Mouse (Mus musculus) olfactory bulb, adult 2 months (tissue): ENCODE measurements around the gene Plekhg5. TPM values are rescaled to one million over a fixed set of nuclear protein-coding genes. Genes with fewer than 3 reads are reported as not detected.

Experiments
- H3K27ac ChIP-seq: fragments of 200-500 bp; 2 replicates; pipeline ENCODE4 v1.5.1; 2012; ENCODE audit warnings: low read depth, low read length; ENCODE audit not compliant: insufficient read depth
- H3K4me1 ChIP-seq: fragments of 200-500 bp; 2 replicates; pipeline ENCODE4 v1.6.1; 2012; ENCODE audit warnings: low read length; ENCODE audit not compliant: control insufficient read depth, insufficient read depth
- H3K4me3 ChIP-seq: fragments of 200-500 bp; 2 replicates; pipeline ENCODE4 v1.5.1; 2012; ENCODE audit warnings: mild to moderate bottlenecking, low read depth, low read length, moderate library complexity; ENCODE audit not compliant: insufficient read depth
- CTCF ChIP-seq: fragments of 200-500 bp; IDR thresholded peaks from 2 replicates; pipeline ENCODE4 v1.5.1; 2012; ENCODE audit warnings: low read depth, mild to moderate bottlenecking, low read length, moderate library complexity; ENCODE audit not compliant: insufficient read depth
- POLR2A ChIP-seq: fragments of 200-500 bp; IDR thresholded peaks from 2 replicates; pipeline ENCODE4 v1.6.1; 2012; ENCODE audit warnings: mild to moderate bottlenecking, low read depth, low read length, moderate library complexity; ENCODE audit not compliant: insufficient read depth
- WGBS: fragments of 180-500 bp; shearing (Covaris S2); methylation state at CpG from one replicate; pipeline ENCODE4 v1.1.7; 2018; 5-methylcytosine and 5-hydroxymethylcytosine counted together
- polyA plus RNA-seq: library from polyadenylated mRNA; stranded (reverse); fragments of >200 nt; gene quantifications from 2 replicates; pipeline ENCODE4 v1.2.4, GENCODE M21; 2012; ENCODE audit warnings: low replicate concordance; ENCODE audit not compliant: missing spikeins, insufficient read depth, insufficient read length

The Plekhg5 gene
- polyA plus RNA-seq, 1 experiment: not detected

- WGBS: 58% methylated on average over 7 of the region's 7 CpGs
Measured at GRCm38 (mm10) chr4:152079931-152080330, 7.6 kb downstream of the Plekhg5 start.

DNA sequence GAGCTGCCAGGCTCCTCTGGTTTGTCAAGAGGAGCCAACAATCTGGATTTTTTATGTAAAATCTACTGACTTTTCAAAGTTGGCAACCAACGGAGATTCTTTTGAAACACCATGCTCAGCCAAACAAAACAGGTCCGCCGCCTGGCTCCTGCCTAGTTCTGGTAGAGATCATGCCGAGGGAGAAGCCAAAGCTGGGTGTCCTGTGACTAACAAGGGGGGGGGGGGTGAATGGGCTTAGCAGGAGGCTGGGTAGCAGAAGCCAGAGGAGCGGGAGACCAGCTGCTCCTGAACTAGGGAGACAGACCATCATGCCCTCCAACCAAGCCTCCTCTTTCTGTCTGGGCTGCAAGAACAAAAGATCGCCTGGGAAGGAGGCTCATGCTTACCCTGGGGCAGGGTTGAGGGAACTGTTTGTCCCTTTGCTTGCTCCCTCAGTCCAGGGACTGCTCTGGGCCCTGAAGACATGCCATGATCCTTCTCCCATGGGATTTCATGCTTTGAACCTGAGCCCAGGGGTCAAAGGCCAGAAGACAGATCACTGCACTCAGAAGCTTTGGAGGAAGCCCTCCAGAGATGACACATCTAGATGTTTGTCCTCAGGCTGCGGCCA is 11.4 kb downstream of the Plekhg5 start:
- Histone ChIP-seq H3K4me3 (no peak overlapping the region), H3K4me1 (peaks cover 27% of the 10 kb centered on the region), H3K27ac (no peak overlapping the region)
- 57% methylated on average over 7 of the region's 7 CpGs for WGBS
- TF ChIP-seq CTCF (no peak), POLR2A (no peak)

More at GRCm38 (mm10) chr4:152079931-152080330, 7.6 kb downstream of the Plekhg5 start:
- TF ChIP-seq CTCF (no peak), POLR2A (no peak)
- H3K27ac ChIP-seq: no peak overlapping the region
- peaks cover 20% of the 10 kb centered on the region for H3K4me1 ChIP-seq
- H3K4me3 ChIP-seq: no peak overlapping the region

DNA sequence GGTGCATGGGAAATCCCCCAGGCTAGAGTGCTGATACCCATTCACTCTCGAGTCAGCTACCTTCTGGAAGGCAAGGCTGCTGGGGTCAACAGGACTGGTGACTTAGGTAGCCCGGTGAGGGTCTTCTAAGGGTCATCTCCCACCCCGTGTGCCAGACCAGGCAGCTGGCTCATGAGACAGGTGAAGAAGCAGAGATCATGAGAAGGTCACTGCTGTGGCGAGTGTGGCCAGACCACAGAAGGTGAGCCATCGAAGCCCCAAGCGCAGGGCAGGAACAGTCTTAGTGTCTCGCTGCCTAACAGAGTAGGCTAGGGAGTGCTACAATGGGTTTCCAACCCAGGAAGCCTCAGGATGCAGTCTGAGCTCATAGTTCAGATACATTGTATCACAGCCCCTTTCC is 12.3 kb downstream of the Plekhg5 start:
- Histone ChIP-seq H3K4me1 (peaks cover 30% of the 10 kb centered on the region), H3K4me3 (no peak overlapping the region), H3K27ac (no peak overlapping the region)
- TF ChIP-seq CTCF (no peak), POLR2A (no peak)
- WGBS: 96% methylated on average over 7 of the region's 7 CpGs

DNA sequence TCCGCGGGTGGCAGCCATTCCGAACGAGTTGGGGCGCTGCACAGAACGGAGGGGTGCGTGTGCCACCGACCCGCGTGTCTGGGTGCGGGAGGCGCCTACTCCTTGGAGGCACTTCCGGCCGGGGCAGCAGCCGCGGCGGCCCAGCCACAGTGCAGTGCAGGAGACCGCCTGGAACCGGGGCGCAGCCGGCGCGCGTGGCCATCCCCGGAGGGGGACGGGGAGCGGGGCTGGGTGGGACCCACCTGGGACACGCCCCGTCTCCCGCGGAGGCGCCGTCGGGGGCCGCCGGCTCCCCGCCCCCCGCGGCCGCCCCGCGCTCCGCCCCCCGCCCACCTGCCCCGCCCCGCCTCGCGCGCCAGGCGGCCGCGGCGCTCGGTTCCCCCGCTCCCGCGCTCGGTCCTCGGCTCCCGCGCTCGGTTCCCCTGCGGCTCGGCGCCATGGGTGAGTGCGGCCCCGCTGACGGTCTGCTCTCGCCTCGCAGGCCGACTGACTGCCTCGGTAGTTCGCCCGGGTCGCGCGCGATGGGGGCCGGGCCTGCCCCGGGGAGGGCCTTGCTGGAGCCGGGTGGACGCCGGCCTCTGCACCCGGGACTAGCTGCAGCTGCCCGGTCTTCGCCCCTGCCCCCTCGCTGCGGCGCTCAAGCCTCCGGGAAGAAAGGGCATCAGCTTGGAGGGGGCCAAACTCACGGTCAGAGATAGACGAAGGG is 14.4 kb downstream of the Plekhg5 start:
- H3K27ac ChIP-seq: peak overlapping the region; percentile 24; the same call in 1 of the 2 replicates
- TF ChIP-seq POLR2A (no peak), CTCF (no peak)

GRCm38 (mm10) chr4:152087211-152088081 is 15.1 kb downstream of the Plekhg5 start:
- Histone ChIP-seq H3K4me3 (peak overlapping the region; percentile 71), H3K27ac (peak overlapping the region; percentile 24; the same call in 1 of the 2 replicates), H3K4me1 (peaks cover 33% of the 10 kb centered on the region)
- 17% methylated on average over 12 of the region's 12 CpGs for WGBS
- no peak for TF ChIP-seq POLR2A
- no peak for TF ChIP-seq CTCF

More for the DNA sequence above, 14.4 kb downstream of the Plekhg5 start:
- Histone ChIP-seq H3K4me3 (peak overlapping the region; percentile 71), H3K4me1 (peaks cover 30% of the 10 kb centered on the region)
- WGBS: under 1% methylated on average over 83 of the region's 92 CpGs

DNA sequence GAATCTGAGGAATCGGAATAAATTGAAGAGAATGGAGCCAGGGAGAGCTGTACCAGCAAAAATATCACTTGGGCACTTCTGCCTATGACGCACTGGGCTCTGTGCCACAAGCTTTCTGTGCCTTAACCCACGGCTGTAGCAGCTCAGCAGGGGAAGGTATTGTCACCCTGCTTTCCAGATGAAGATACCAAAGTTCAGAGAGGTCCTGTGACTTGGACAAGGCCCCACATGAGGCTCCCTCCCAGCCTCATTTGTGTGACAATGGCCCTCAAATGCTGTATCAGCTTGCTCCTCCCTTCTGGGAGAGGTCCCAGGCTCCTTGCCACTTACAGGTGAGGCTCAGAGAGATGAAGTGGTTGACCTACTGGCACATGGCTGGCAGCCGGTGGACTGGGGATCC is 15.8 kb downstream of the Plekhg5 start:
- Histone ChIP-seq H3K27ac (no peak overlapping the region), H3K4me1 (peaks cover 40% of the 10 kb centered on the region), H3K4me3 (no peak overlapping the region)
- 32% methylated on average over 4 of the region's 4 CpGs for WGBS
- TF ChIP-seq POLR2A: no peak
- no peak for TF ChIP-seq CTCF

GRCm38 (mm10) chr4:152088556-152089120 is 16.3 kb downstream of the Plekhg5 start:
- Histone ChIP-seq H3K27ac (no peak overlapping the region), H3K4me1 (peaks cover 40% of the 10 kb centered on the region), H3K4me3 (no peak overlapping the region)
- no peak for TF ChIP-seq CTCF
- TF ChIP-seq POLR2A: no peak
- 27% methylated on average over 8 of the region's 8 CpGs for WGBS

GRCm38 (mm10) chr4:152090191-152090590 is 17.9 kb downstream of the Plekhg5 start:
- 91% methylated on average over 9 of the region's 9 CpGs for WGBS

More at GRCm38 (mm10) chr4:152090191-152090590, 17.9 kb downstream of the Plekhg5 start:
- TF ChIP-seq CTCF (no peak), POLR2A (no peak)
- Histone ChIP-seq H3K4me3 (no peak overlapping the region), H3K27ac (no peak overlapping the region), H3K4me1 (peaks cover 36% of the 10 kb centered on the region)
